Mouse (Mus musculus): Measurements from ENCODE around the gene Arhgef2. TPM values are rescaled to one million over a fixed set of nuclear protein-coding genes. Genes with fewer than 3 reads are reported as not detected.
A peak's percentile ranks its signal among the peaks of the same experiment; 100 is the strongest.
"Not testable (repeated sequence)": the region's sequence is repeated elsewhere in the genome, so short reads cannot be mapped to it uniquely, and the experiment has no call there.

The Arhgef2 gene
- polyA plus RNA-seq, 1 experiment from 2014 or later = 186 TPM

DNA sequence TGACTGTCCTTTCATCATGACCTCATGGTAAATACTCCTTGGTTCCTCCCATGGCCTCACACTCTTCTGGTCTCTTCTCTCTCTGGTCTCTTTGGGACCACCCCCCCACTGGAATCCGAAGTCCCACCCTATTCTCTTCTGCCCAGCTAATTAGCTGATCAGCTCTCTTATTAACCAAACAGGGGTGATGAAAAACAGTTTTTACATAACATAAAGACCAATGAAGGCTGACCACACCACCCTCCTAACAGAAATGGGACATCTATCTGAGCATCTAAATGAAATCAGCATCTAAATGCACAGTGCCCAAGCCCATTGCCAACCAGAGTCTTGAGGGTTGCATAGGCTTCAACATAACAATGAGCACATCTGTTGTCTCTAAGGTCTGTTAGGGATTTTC lies 33.9 kb upstream of the Arhgef2 start:
- Histone ChIP-seq H3K4me2 (replicated peaks) (no peak overlapping the region), H3K27me3 (replicated peaks) (no peaks in the 10 kb centered on the region), H3K27ac (no peak overlapping the region), H3K9me3 (no peaks in the 10 kb centered on the region), H3K4me3 (no peak overlapping the region), H3K36me3 (peaks cover 38% of the 10 kb centered on the region), H3K9ac (no peak overlapping the region), H3K4me1 (no peaks in the 10 kb centered on the region)
- no peak for ATAC-seq (ENCODE audit: low FRiP score, low read depth)
- 76% methylated on average over 1 of the region's 1 CpGs for WGBS

DNA sequence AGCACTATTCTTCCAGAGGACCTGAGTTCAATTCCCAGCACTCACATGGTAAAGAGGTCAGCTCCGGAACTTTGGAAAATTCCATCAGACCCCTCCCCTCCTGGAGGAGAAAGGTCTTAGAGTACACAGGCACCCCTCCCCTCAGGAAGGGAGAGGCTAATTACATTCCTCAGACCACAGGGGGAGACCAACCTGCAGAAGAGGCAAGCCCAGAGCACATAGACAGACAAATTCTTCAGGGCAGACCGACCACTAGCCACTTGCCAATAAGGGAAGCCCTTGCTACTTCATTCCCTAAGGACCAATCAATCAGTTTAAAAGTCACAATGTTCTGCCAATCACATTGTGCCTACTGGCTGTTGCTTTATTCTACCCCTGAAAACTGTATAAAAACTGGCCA lies 32.9 kb upstream of the Arhgef2 start:
- Histone ChIP-seq H3K4me3 (no peak overlapping the region), H3K9ac (no peak overlapping the region), H3K27me3 (replicated peaks) (no peaks in the 10 kb centered on the region), H3K27ac (no peak overlapping the region), H3K4me1 (no peaks in the 10 kb centered on the region), H3K4me2 (replicated peaks) (no peak overlapping the region), H3K9me3 (no peaks in the 10 kb centered on the region), H3K36me3 (peaks cover 28% of the 10 kb centered on the region)
- 70% methylated on average over 2 of the region's 2 CpGs for WGBS
- no peak for ATAC-seq (ENCODE audit: low FRiP score, low read depth)

DNA sequence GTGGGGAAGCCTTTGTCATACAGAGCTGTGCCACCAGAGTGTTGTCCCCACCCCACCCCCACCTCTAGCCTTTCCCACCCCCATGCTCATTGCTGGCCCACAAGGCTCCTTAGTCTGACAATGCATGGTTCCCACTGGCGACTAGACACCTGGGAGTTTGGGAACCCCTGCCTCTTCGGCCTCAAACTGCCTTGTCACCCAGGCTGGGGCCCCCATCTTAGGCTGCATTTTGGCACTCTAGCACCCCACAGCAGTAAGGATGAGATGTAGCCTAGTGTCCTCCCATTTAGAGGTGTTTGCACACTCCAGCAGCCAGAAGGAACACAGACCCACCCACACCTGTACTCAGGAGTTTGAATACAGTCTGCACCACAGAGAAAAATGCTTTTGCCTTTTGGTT lies 32.0 kb upstream of the Arhgef2 start:
- no peak for ATAC-seq (ENCODE audit: low FRiP score, low read depth)
- no peaks in the 10 kb centered on the region for H3K27me3 ChIP-seq (replicated peaks)
- no peak overlapping the region for H3K4me2 ChIP-seq (replicated peaks)
- H3K4me3 ChIP-seq = no peak overlapping the region
- peaks cover 18% of the 10 kb centered on the region for H3K36me3 ChIP-seq
- no peaks in the 10 kb centered on the region for H3K4me1 ChIP-seq
- no peak overlapping the region for H3K27ac ChIP-seq
- no peak overlapping the region for H3K9ac ChIP-seq
- no peaks in the 10 kb centered on the region for H3K9me3 ChIP-seq
- WGBS = 82% methylated on average over 2 of the region's 2 CpGs

DNA sequence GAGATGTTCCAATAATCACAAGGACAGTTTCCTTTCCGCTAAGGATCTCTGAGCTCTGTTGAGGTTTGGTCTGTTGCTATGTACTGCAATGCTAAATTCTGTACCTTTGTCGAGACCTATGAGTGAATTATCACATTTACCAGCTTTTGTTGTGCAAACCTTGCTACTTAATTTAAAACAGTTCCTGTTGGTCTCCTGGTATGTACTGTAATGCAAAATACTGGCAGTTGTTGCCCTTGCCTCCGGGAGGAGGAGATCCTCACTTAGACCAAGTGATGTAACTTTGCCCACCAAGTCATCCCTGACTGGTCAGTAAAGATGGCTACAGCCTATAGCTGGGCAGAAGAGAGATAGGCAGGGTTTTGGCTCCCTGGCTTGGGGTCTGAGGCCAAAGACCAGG lies 30.2 kb upstream of the Arhgef2 start, which contains the start of gene Ssr2:
Ssr2 (plus strand) TSS at position 337 of the 400 bp plus-strand sequence.
- Histone ChIP-seq H3K36me3 (peaks cover 1% of the 10 kb centered on the region; the same call in 1 of the 2 replicates), H3K4me3 (no peak within 1 kb of the TSS), H3K4me2 (replicated peaks) (no peak within 1 kb of the TSS), H3K9me3 (no peaks in the 10 kb centered on the region), H3K4me1 (peaks cover 7% of the 10 kb centered on the region), H3K9ac (no peak within 1 kb of the TSS), H3K27ac (no peak within 1 kb of the TSS), H3K27me3 (replicated peaks) (no peaks in the 10 kb centered on the region)
- no peak for ATAC-seq (ENCODE audit: low FRiP score, low read depth)
- 82% methylated on average over 3 of the region's 3 CpGs for WGBS

DNA sequence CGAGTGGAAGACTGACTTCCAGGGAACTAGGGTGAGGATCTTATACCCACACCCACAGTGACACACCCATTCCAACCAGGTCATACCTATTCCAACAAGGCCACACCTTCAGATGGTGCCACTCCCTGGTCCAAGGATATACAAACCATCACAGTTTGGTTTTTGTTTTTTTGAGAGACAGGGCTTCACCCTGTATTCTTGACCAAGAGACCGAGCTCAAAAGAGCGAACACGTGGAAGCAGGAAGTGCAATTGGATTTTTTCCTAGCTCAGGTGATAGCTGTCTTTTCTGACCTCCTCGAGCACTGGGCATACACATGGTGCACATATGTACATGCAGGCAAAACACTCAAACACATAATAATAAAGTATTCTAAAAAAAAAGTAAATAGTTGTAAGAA lies 27.9 kb upstream of the Arhgef2 start:
- ATAC-seq (ENCODE audit: low FRiP score, low read depth); H3K27me3 ChIP-seq (replicated peaks); H3K4me3 ChIP-seq; H3K9me3 ChIP-seq; H3K9ac ChIP-seq; H3K27ac ChIP-seq; H3K4me2 ChIP-seq (replicated peaks): not testable (repeated sequence)
- peaks cover 12% of the 10 kb centered on the region for H3K4me1 ChIP-seq
- 84% methylated on average over 5 of the region's 5 CpGs for WGBS
- peaks cover 14% of the 10 kb centered on the region for H3K36me3 ChIP-seq

DNA sequence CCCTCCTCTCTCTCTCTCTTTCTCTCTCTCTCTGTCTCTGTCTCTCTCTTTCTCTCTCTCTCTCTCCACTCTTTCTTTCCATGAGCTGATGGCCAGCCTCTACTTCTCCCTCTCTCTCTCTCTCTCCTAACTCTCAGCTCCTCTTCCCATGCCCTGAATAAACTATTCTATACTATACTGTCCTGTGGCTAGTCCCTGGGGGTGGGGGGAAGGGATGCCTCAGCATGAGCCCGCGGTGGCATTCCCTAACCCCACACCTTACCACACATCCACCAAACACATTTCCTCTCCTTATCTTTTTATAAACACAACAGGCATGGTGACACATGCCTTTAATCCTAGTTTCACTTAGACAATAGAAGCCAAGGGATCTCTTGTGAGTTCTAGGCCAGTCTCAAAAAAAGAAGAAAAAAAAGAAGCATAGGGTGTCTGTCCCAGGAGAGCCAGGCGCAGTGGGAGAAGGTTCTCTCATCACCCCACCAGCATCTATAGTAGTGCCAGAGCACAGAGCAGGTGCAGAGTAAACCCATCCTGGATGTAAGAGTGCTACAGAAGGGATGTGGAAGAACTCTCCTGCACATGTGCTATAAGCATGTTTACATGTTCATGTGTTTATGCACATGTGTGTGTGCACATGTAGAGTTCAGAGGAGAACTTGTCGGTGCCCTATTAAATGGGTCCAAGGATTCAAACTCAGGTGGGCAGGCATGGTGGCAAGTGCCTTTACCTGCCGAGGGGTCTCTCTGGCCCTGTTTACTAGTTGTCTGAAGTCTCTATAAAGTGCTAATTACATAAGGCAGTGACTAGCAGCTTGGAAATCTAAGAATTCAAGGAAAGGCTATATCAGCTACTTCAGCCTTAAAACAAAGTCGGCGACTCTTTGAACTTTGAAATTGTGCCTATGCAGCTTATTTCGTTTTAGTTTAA lies 27.0 kb upstream of the Arhgef2 start:
- H3K9me3 ChIP-seq = no peaks in the 10 kb centered on the region
- no peak overlapping the region for H3K27ac ChIP-seq
- 53% methylated on average over 8 of the region's 8 CpGs for WGBS
- H3K36me3 ChIP-seq = peaks cover 23% of the 10 kb centered on the region
- peaks cover 12% of the 10 kb centered on the region for H3K4me1 ChIP-seq
- peak overlapping the region; percentile 95 for H3K4me2 ChIP-seq (replicated peaks)
- no peak overlapping the region for H3K9ac ChIP-seq
- peak; percentile 41; the same call in 1 of the 2 replicates for ATAC-seq (ENCODE audit: low FRiP score, low read depth)
- H3K4me3 ChIP-seq = peak overlapping the region; percentile 97
- no peaks in the 10 kb centered on the region for H3K27me3 ChIP-seq (replicated peaks)

DNA sequence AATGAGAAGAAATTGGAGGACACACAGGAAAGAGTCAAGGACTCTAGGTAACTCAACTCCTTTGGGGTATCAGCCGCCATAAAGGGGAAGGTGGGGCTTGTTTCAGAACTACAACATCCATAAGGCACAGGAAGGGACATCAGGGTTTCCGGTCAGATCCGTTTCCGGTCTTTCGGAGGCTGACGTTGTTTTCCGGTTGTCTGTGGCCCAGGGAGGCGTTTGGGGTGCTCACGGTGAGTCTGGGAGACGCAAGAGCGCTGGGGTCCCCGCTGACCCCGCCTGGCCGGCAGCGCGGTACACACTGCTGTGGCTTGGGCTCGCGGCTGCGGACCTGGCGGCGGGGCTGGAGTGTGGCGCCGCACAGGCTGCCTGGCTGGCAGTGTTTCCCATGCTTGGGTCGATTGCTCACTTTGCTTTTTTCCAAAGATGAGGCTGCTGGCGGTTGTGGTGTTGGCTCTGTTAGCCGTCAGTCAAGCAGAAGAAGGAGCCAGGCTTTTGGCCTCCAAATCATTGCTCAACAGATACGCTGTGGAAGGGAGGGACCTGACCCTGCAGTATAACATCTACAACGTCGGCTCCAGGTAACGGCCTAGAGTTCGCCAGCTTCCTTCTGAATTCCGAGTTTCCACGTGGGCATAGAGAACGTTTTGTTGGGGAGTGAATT lies 26.2 kb upstream of the Arhgef2 start:
- Histone ChIP-seq H3K9ac (peak overlapping the region; percentile 85), H3K27ac (no peak overlapping the region), H3K9me3 (no peaks in the 10 kb centered on the region), H3K4me1 (peaks cover 12% of the 10 kb centered on the region), H3K4me2 (replicated peaks) (peak overlapping the region; percentile 95), H3K27me3 (replicated peaks) (no peaks in the 10 kb centered on the region), H3K4me3 (peak overlapping the region; percentile 97), H3K36me3 (peaks cover 30% of the 10 kb centered on the region)
- WGBS = under 1% methylated on average over 34 of the region's 34 CpGs
- peak; percentile 85 for ATAC-seq (ENCODE audit: low FRiP score, low read depth)

DNA sequence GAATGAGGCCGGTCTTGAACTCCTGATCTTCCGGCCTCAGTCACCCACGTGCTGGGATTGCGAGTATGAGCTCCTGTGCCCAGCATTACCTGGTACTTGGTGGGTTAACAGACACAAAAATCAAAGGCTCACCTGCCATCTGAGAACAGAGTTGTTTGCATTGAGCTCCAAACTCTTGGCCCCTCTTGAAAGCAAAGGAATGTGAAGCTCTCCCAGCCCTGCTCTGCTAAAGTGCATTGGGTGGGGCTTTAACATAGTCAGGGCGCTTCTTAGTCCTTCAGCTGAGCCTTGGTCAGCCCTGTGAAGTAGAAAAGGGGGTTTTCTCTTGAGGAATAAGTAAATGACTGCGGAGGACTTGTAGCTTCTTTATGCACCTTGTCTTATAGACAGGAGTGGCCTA lies 20.0 kb upstream of the Arhgef2 start:
- WGBS = 96% methylated on average over 6 of the region's 6 CpGs
- H3K27ac ChIP-seq = no peak overlapping the region
- no peak overlapping the region for H3K9ac ChIP-seq
- 0 out of 2 replicates have a peak, but pooled peaks cover 4% of the 10 kb centered on the region for H3K4me1 ChIP-seq
- H3K4me3 ChIP-seq = no peak overlapping the region
- H3K36me3 ChIP-seq = peaks cover 60% of the 10 kb centered on the region
- H3K9me3 ChIP-seq = no peaks in the 10 kb centered on the region
- no peak for ATAC-seq (ENCODE audit: low FRiP score, low read depth)
- no peaks in the 10 kb centered on the region for H3K27me3 ChIP-seq (replicated peaks)
- H3K4me2 ChIP-seq (replicated peaks) = no peak overlapping the region

DNA sequence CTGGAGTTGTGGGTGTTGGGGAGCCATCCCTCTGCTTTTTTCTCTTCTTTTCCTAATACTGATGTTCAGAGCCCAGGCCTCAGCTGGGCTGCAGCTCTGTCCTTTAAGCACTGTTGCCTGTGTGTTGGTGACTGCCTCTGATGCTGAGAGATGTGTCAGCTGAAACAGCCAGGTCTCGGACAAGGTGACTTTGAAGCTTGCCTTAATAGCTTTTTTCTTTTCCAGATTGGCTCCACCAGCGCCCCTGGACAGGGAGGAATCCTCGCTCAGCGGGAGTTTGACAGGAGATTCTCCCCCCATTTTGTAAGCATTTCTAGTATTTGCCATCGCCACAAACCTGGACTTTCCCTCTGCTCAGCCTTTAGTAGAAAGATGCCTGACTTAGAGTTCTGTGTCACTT lies 19.1 kb upstream of the Arhgef2 start:
- no peak overlapping the region for H3K9ac ChIP-seq
- no peak overlapping the region for H3K4me3 ChIP-seq
- H3K27ac ChIP-seq = no peak overlapping the region
- H3K36me3 ChIP-seq = peaks cover 57% of the 10 kb centered on the region
- no peaks in the 10 kb centered on the region for H3K9me3 ChIP-seq
- no peak for ATAC-seq (ENCODE audit: low FRiP score, low read depth)
- no peaks in the 10 kb centered on the region for H3K4me1 ChIP-seq
- WGBS = 94% methylated on average over 5 of the region's 5 CpGs
- no peak overlapping the region for H3K4me2 ChIP-seq (replicated peaks)
- H3K27me3 ChIP-seq (replicated peaks) = no peaks in the 10 kb centered on the region

DNA sequence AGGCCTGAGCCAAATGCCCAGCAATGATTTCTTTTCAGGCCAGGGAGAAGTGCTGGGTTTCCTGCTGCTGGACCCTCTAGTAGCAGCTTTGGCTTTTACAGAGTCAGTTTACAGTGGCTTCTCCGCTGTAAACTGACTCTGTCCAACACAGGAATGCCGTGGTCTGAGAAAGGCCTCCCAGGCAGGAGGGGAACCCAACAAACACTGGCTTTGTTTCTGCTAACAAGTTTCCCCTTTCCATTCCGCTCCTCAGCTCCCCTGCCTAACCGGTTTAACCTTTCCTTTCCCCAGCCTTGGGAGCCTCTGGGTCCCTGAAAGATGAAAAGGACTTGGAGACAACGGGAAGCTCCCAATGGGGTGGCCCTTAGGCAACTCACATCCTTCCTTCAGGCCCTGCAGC lies 15.5 kb upstream of the Arhgef2 start:
- H3K27ac ChIP-seq = no peak overlapping the region
- no peak overlapping the region for H3K9ac ChIP-seq
- no peak overlapping the region for H3K4me2 ChIP-seq (replicated peaks)
- no peak overlapping the region for H3K4me3 ChIP-seq
- H3K27me3 ChIP-seq (replicated peaks) = no peaks in the 10 kb centered on the region
- WGBS = 31% methylated on average over 5 of the region's 5 CpGs
- H3K4me1 ChIP-seq = no peaks in the 10 kb centered on the region
- no peaks in the 10 kb centered on the region for H3K9me3 ChIP-seq
- ATAC-seq (ENCODE audit: low FRiP score, low read depth) = no peak
- peaks cover 33% of the 10 kb centered on the region for H3K36me3 ChIP-seq

DNA sequence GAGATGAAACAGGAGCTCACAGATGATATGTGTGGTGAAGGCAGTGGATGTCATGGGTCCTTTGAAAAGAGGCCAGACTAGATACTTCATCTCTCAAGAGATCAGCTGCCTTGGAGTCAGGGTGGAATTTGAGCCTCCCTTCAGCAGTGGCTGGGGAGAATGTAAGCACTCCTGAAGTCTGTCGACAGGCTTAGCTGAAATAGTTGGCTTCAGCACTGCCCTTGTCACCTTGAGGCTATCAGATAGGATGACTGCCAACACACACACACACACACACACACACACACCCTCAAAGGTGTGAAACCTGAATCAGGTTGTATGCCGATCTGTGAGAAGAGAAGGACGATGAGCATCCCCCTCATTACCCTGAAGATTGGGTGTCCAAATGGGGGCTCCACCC lies 14.7 kb upstream of the Arhgef2 start:
- WGBS = 64% methylated on average over 3 of the region's 3 CpGs
- Histone ChIP-seq H3K9ac (no peak overlapping the region), H3K27me3 (replicated peaks) (no peaks in the 10 kb centered on the region), H3K9me3 (no peaks in the 10 kb centered on the region), H3K27ac (no peak overlapping the region), H3K36me3 (peaks cover 29% of the 10 kb centered on the region), H3K4me1 (no peaks in the 10 kb centered on the region), H3K4me3 (no peak overlapping the region), H3K4me2 (replicated peaks) (no peak overlapping the region)
- no peak for ATAC-seq (ENCODE audit: low FRiP score, low read depth)

DNA sequence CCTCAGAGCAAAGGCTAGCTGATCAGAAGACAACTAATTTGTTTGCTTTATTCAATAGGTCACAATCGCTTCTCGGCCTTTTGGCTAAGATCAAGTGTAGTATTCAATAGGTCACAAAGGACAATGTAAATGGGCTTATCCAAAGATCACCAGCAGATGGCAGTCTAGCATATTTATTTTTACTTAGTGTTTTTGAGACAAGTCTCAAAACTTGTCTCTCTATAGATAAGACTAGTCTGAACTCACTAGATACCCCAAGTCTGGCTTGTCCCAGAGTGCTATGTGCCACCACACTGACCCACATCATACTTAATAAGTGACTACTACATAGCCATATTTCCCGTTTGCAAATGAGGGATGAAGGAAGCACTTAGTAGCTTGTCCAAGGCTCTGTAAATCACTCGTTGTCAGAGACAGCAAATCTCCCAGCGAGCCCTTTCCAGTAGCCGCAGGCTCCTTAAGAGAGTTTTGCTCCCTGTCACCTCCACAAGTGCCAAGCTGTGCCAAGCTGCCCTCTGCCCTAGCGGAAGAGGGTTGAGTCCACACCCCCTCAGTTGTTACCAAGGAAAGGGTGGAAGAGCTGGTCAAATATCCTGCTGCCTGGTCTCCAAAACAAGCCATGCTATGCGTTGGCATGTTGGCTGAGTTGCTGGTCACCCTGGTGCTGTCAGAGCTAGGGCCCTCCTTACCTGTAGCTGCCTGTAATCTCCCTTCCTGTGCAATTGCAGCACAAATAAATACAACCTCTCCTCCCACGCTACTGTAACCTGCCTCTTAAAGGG lies 13.6 kb upstream of the Arhgef2 start:
- Histone ChIP-seq H3K27me3 (replicated peaks) (no peaks in the 10 kb centered on the region), H3K9ac (no peak overlapping the region), H3K4me2 (replicated peaks) (no peak overlapping the region), H3K27ac (no peak overlapping the region), H3K4me3 (no peak overlapping the region), H3K4me1 (no peaks in the 10 kb centered on the region), H3K36me3 (peaks cover 22% of the 10 kb centered on the region), H3K9me3 (no peaks in the 10 kb centered on the region)
- no peak for ATAC-seq (ENCODE audit: low FRiP score, low read depth)
- WGBS = 33% methylated on average over 9 of the region's 9 CpGs
